8 mouse cellular contexts compared by ENCODE assay signal in genomic region chr11:4187318-4187700, GRCm38 (mm10). TPM values are rescaled to one million over a fixed set of nuclear protein-coding genes. Genes with fewer than 3 reads are reported as not detected.
DNase-seq lines count a peak whose midpoint lies in the region; ATAC-seq and TF ChIP-seq lines count a peak whose summit lies in the region.

No protein-coding gene starts in this region.

- H3K9me3 ChIP-seq in heart, embryonic 12.5 days (replicated peaks), result no peaks in the 10 kb centered on the region
- no peaks in the 10 kb centered on the region for H3K9me3 ChIP-seq in ES-Bruce4 (replicated peaks; ENCODE audit: control insufficient read depth, insufficient read depth, low read length, poor library complexity, severe bottlenecking)
- no peaks in the 10 kb centered on the region for H3K9me3 ChIP-seq in forebrain, embryonic 11.5 days (ENCODE audit: control insufficient read depth, low read length)
- H3K9me3 ChIP-seq in liver, embryonic 13.5 days (replicated peaks), result no peaks in the 10 kb centered on the region

- peak overlapping the region; percentile 97 for H3K4me2 ChIP-seq in heart, embryonic 12.5 days
- peak overlapping the region; percentile 93 for H3K4me2 ChIP-seq in forebrain, embryonic 11.5 days (ENCODE audit: low read depth, low read length, severe bottlenecking)
- H3K4me2 ChIP-seq in liver, embryonic 13.5 days, result peak overlapping the region; percentile 95

- peaks cover 8% of the 10 kb centered on the region; the same call in 1 of the 2 replicates for H3K36me3 ChIP-seq in heart, embryonic 12.5 days
- H3K36me3 ChIP-seq in ES-Bruce4 (ENCODE audit: control insufficient read depth, insufficient read depth, low read length, poor library complexity, severe bottlenecking), result peaks cover 5% of the 10 kb centered on the region
- peaks cover 3% of the 10 kb centered on the region; the same call in 1 of the 2 replicates for H3K36me3 ChIP-seq in forebrain, embryonic 11.5 days (ENCODE audit: control insufficient read depth, insufficient read depth, low read length)
- H3K36me3 ChIP-seq in liver, embryonic 13.5 days, result peaks cover 14% of the 10 kb centered on the region

- H3K27ac ChIP-seq in heart, embryonic 12.5 days (ENCODE audit: poor library complexity, severe bottlenecking), result no peak overlapping the region
- no peak overlapping the region for H3K27ac ChIP-seq in ES-Bruce4 (ENCODE audit: insufficient read depth, low read length)
- H3K27ac ChIP-seq in forebrain, embryonic 11.5 days (ENCODE audit: low read depth, low read length), result no peak overlapping the region
- H3K27ac ChIP-seq in liver, embryonic 13.5 days, result no peak overlapping the region

- peak overlapping the region; percentile 82 for H3K4me3 ChIP-seq in heart, embryonic 12.5 days
- H3K4me3 ChIP-seq in ES-Bruce4 (ENCODE audit: low read depth, low read length), result peak overlapping the region; percentile 87
- peak overlapping the region; percentile 78 for H3K4me3 ChIP-seq in forebrain, embryonic 11.5 days (ENCODE audit: low read depth, low read length)
- peak overlapping the region; percentile 77 for H3K4me3 ChIP-seq in liver, embryonic 13.5 days (replicated peaks)

- TF ChIP-seq EP300 in ES-Bruce4 (IDR thresholded peaks at IDR 0.05; ENCODE audit: insufficient read depth, low read depth, low read length), result no peak

- H3K4me1 ChIP-seq in heart, embryonic 12.5 days (replicated peaks), result peaks cover 33% of the 10 kb centered on the region
- H3K4me1 ChIP-seq in ES-Bruce4 (ENCODE audit: control insufficient read depth, insufficient read depth, low read length), result no peaks in the 10 kb centered on the region
- H3K4me1 ChIP-seq in forebrain, embryonic 11.5 days (replicated peaks; ENCODE audit: control insufficient read depth, insufficient read depth, low read length), result peaks cover 5% of the 10 kb centered on the region
- peaks cover 41% of the 10 kb centered on the region for H3K4me1 ChIP-seq in liver, embryonic 13.5 days (replicated peaks)

- no peak for DNase-seq in heart, adult 9 months (ENCODE audit: low spot score in 2 of 2)
- DNase-seq in forebrain, embryonic 11.5 days (ENCODE audit: low spot score), result no peak
- DNase-seq in liver, embryonic 13.5 days, result no peak
- no peak for DNase-seq in retina, embryonic 14.5 days (ENCODE audit: low spot score)
- no peak for DNase-seq in spleen, adult 12 weeks (ENCODE audit: low spot score)
- DNase-seq in gastrocnemius, postnatal 10 days, result no peak

- H3K9ac ChIP-seq in heart, embryonic 12.5 days, result peak overlapping the region; percentile 96
- peak overlapping the region; percentile 82 for H3K9ac ChIP-seq in ES-Bruce4 (ENCODE audit: low read depth, poor library complexity, severe bottlenecking)
- peak overlapping the region; percentile 88 for H3K9ac ChIP-seq in forebrain, embryonic 11.5 days (ENCODE audit: low read length)
- peak overlapping the region; percentile 89 for H3K9ac ChIP-seq in liver, embryonic 13.5 days

- H3K27me3 ChIP-seq in heart, embryonic 12.5 days (replicated peaks), result no peaks in the 10 kb centered on the region
- no peaks in the 10 kb centered on the region for H3K27me3 ChIP-seq in ES-Bruce4 (ENCODE audit: control insufficient read depth, insufficient read depth, low read length, poor library complexity, severe bottlenecking)
- H3K27me3 ChIP-seq in forebrain, embryonic 11.5 days (ENCODE audit: control insufficient read depth, insufficient read depth, low read length), result no peaks in the 10 kb centered on the region
- no peaks in the 10 kb centered on the region for H3K27me3 ChIP-seq in liver, embryonic 13.5 days

- 12% methylated on average over 9 of the region's 9 CpGs for WGBS in heart, embryonic 12.5 days
- 18% methylated on average over 9 of the region's 9 CpGs for WGBS in forebrain, embryonic 11.5 days
- 15% methylated on average over 9 of the region's 9 CpGs for WGBS in liver, embryonic 13.5 days (ENCODE audit: insufficient replicate concordance)

- TF ChIP-seq CTCF in ES-Bruce4 (IDR thresholded peaks at IDR 0.05; ENCODE audit: low read depth, low read length), result no peak

- no peak for ATAC-seq in heart, embryonic 12.5 days (ENCODE audit: insufficient number of reproducible peaks, low FRiP score)
- no peak for ATAC-seq in forebrain, embryonic 11.5 days (replicated peaks; ENCODE audit: low FRiP score)
- ATAC-seq in liver, embryonic 13.5 days (ENCODE audit: low read depth), result no peak

- TF ChIP-seq POLR2A in ES-Bruce4 (IDR thresholded peaks at IDR 0.05; ENCODE audit: insufficient read depth, low read length), result no peak

RNA-seq across cellular contexts. Expression of gene Tbc1d10a, which starts 0.7 kb away (rescaled TPM):
- 15.6 TPM in 2 replicates for polyA plus RNA-seq in heart, embryonic 12.5 days (2016; fragmentation: Nextera tagmentation; extraction: Ambion mirVana)
- polyA plus RNA-seq in ES-Bruce4 (2011; ENCODE audit: insufficient read depth, insufficient read length, low read depth, missing spikeins), result 19.9 and 20.5 TPM in 2 replicates
- polyA plus RNA-seq in forebrain, embryonic 11.5 days (2014; fragmentation: Nextera tagmentation; extraction: Ambion mirVana), result 22.4 and 23.0 TPM in 2 replicates
- polyA plus RNA-seq in liver, embryonic 13.5 days (2015; fragmentation: Nextera tagmentation; extraction: Ambion mirVana), result 6.0 and 6.2 TPM in 2 replicates
- 1 to 10 TPM; 6.1 to 8.2 TPM for total RNA-seq in gastrocnemius, postnatal 10 days (2021)

RNA-seq across cellular contexts. Expression of gene Sf3a1, which starts 27.2 kb away (rescaled TPM):
- polyA plus RNA-seq in heart, embryonic 12.5 days (2016; fragmentation: Nextera tagmentation; extraction: Ambion mirVana), result 43.1 and 46.5 TPM in 2 replicates
- polyA plus RNA-seq in ES-Bruce4 (2011; ENCODE audit: insufficient read depth, insufficient read length, low read depth, missing spikeins), result 117 and 125 TPM in 2 replicates
- 107 and 108 TPM in 2 replicates for polyA plus RNA-seq in forebrain, embryonic 11.5 days (2014; fragmentation: Nextera tagmentation; extraction: Ambion mirVana)
- polyA plus RNA-seq in liver, embryonic 13.5 days (2015; fragmentation: Nextera tagmentation; extraction: Ambion mirVana), result 23.5 and 32.9 TPM in 2 replicates
- total RNA-seq in gastrocnemius, postnatal 10 days (2021), result 10 to 100 TPM; 28.1 to 32.6 TPM

RNA-seq across cellular contexts. Expression of gene Ccdc157, which starts 27.2 kb away (rescaled TPM):
- polyA plus RNA-seq in heart, embryonic 12.5 days (2016; fragmentation: Nextera tagmentation; extraction: Ambion mirVana), result 4.7 and 5.5 TPM in 2 replicates
- polyA plus RNA-seq in ES-Bruce4 (2011; ENCODE audit: insufficient read depth, insufficient read length, low read depth, missing spikeins), result 3.7 and 5.8 TPM in 2 replicates
- 5.3 and 5.9 TPM in 2 replicates for polyA plus RNA-seq in forebrain, embryonic 11.5 days (2014; fragmentation: Nextera tagmentation; extraction: Ambion mirVana)
- polyA plus RNA-seq in liver, embryonic 13.5 days (2015; fragmentation: Nextera tagmentation; extraction: Ambion mirVana), result 0.65 and 0.87 TPM in 2 replicates
- 1 to 10 TPM; 5.9 to 8.8 TPM for total RNA-seq in gastrocnemius, postnatal 10 days (2021)

RNA-seq across cellular contexts. Expression of gene Castor1, which starts 30.7 kb away (rescaled TPM):
- polyA plus RNA-seq in heart, embryonic 12.5 days (2016; fragmentation: Nextera tagmentation; extraction: Ambion mirVana), result 3.4 and 3.8 TPM in 2 replicates
- polyA plus RNA-seq in ES-Bruce4 (2011; ENCODE audit: insufficient read depth, insufficient read length, low read depth, missing spikeins), result 29.6 and 35.2 TPM in 2 replicates
- 2.0 and 2.5 TPM in 2 replicates for polyA plus RNA-seq in forebrain, embryonic 11.5 days (2014; fragmentation: Nextera tagmentation; extraction: Ambion mirVana)
- 1.9 and 2.1 TPM in 2 replicates for polyA plus RNA-seq in liver, embryonic 13.5 days (2015; fragmentation: Nextera tagmentation; extraction: Ambion mirVana)
- 1 to 10 TPM; 5.9 to 6.9 TPM for total RNA-seq in gastrocnemius, postnatal 10 days (2021)

RNA-seq across cellular contexts. Expression of gene Osm, which starts 48.9 kb away (rescaled TPM):
- polyA plus RNA-seq in heart, embryonic 12.5 days (2016; fragmentation: Nextera tagmentation; extraction: Ambion mirVana), result not detected in 2 replicates
- 0.52 and 0.88 TPM in 2 replicates for polyA plus RNA-seq in ES-Bruce4 (2011; ENCODE audit: insufficient read depth, insufficient read length, low read depth, missing spikeins)
- not detected in 2 replicates for polyA plus RNA-seq in forebrain, embryonic 11.5 days (2014; fragmentation: Nextera tagmentation; extraction: Ambion mirVana)
- polyA plus RNA-seq in liver, embryonic 13.5 days (2015; fragmentation: Nextera tagmentation; extraction: Ambion mirVana), result 0.51 and 0.60 TPM in 2 replicates
- not detected for total RNA-seq in gastrocnemius, postnatal 10 days (2021)
